Mouse (Mus musculus) gastrocnemius, adult 2 months (tissue): ENCODE data around the gene Rhod. TPM values are rescaled to one million over a fixed set of nuclear protein-coding genes. Genes with fewer than 3 reads are reported as not detected.
A peak's percentile ranks its signal among the peaks of the same experiment; 100 is the strongest.

Experiments used
- DNase-seq: peaks from one replicate; pipeline ENCODE4 v3.0.0; 2022
- H3K27ac ChIP-seq: fragments of 200-600 bp; 2 replicates; pipeline ENCODE4 v1.8.1; 2022; ENCODE audit warnings: mild to moderate bottlenecking
- H3K4me3 ChIP-seq: fragments of 200-600 bp; 2 replicates; pipeline ENCODE4 v1.8.1; 2022; ENCODE audit warnings: mild to moderate bottlenecking, moderate library complexity
- CTCF ChIP-seq: fragments of 200-600 bp; IDR thresholded peaks from 2 replicates; pipeline ENCODE4 v1.8.1; 2022; ENCODE audit warnings: antibody characterized with exemption, mild to moderate bottlenecking, moderate library complexity
- intact Hi-C: fragments of 180-260 bp; cut with DNase I; formaldehyde crosslinking; loops from one replicate; pipeline ENCODE4 v1.15.1; 2025
- long read RNA-seq, 2 experiments: library from polyadenylated mRNA; stranded (forward); transcript quantifications; one replicate each; pipeline ENCODE4 v2.0.0; 2021
- total RNA-seq, 2 experiments: library from RNA; stranded (reverse); gene quantifications; 2 replicates each; pipeline ENCODE4 v1.2.3; 2021

The Rhod gene
- total RNA-seq = under 1 TPM; 0.28 to 0.73 TPM
- long read RNA-seq, experiment 1 = 0 reads
- long read RNA-seq, experiment 2 = 0 reads

- 0 out of 2 replicates have a peak, but pooled peaks have one; percentile 8 for TF ChIP-seq CTCF
- intact Hi-C loops = no loop called here
- DNase-seq = peak; percentile 68
Measured at GRCm38 (mm10) chr19:4439161-4439801, at the start of gene Rhod. Rhod (minus strand) TSS chr19:4439432.

DNA sequence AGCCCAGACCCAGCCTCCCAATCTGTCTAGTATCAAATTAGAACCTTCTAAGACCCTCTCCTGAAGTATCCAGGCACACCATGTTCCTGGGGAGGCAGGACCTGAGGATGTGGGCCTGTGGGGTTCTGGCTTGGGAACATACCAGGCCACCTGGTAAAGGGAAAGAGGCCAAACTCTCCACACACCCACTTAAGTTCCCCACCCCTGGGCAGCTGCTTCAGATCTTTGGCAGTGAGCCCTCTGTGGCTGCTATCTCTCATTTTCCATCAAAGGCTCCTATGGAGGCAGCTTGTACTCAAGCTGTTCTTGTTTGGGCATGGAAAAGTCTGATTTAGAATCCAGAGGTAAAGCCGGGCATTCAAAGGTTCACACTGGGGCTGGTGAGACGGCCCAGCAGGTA lies 48.6 kb upstream of the Rhod start:
- intact Hi-C loops = no loop called here
- Histone ChIP-seq H3K27ac (no peak overlapping the region), H3K4me3 (no peak overlapping the region)
- TF ChIP-seq CTCF = no peak
- no peak for DNase-seq

More at GRCm38 (mm10) chr19:4439161-4439801, at the start of gene Rhod:
- Histone ChIP-seq H3K27ac (peak within 1 kb of the TSS; percentile 68), H3K4me3 (peak within 1 kb of the TSS; percentile 81)

DNA sequence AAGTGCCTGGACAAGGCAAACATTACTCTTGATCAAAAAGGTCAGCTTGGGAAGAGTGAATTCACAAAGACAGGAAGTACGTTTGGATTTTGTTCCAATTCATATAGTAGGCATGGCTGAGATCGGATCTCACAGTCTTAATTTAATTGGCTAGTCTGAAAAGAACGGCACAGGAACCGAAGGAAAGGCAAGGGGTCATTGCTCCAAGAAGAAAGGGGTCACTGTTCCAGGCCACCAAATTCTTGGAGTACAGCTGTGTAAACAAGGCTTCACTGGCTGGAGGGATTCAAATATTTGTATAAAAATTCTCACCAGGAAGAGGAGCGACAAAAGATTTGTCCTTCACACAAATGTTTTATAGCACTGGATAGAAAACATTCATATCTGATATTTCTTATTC lies 45.8 kb upstream of the Rhod start:
- intact Hi-C loops = no loop called here
- H3K4me3 ChIP-seq = no peak overlapping the region
- DNase-seq = no peak
- H3K27ac ChIP-seq = no peak overlapping the region
- TF ChIP-seq CTCF = no peak

DNA sequence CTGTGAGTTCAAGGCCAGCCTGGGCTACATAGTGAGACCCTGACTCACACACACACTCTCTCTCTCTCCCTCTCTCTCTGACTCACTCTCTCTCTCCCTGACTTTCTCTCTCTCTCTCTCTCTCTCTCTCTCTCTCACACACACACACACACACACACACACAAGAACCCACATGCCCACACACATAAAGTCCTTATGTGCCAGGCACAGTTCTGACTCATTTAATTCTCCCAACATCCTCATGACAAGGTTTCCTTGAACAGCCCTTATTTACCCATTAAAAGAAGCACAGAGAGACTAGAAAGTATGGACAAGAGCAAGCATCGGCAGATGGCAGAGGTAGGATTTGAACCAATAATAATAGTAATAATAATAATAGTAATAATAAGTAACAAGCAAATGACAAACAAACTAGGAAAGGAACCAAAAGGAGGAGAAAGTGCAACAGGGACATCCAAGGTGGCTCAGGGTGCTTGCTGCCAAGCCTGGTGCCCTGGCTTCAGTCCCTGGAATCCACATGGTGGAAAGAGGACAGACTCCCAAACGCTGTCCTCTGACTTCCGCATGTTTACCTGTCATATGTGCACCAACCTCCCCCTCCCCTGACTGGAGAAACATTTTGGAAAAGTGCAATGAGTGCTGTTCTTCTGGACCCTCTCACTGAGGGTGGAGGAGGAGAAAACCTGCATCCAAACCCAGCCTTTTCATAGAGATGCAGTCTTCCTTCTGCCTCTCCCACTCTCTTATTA lies 43.1 kb upstream of the Rhod start:
- DNase-seq = peak; percentile 39
- no peak for TF ChIP-seq CTCF

DNA sequence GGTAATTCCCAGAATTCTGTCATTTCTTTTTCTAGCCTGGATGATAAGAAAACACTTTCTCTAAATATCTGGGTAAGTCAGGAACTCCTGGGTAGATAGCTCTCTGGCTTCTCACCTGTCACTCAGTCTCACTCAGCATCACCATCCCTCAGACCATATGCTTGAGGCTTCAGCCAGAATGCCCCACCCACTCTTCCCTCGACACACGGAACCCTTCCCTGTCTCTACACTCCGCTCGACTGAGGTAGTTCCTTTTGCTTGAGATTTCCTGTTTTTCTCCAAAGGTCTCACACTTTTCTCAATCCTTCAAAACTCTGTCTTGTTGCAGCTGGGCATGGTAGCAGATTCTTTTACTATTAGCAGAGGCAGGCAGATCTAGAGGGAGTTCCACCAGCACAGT lies 42.1 kb upstream of the Rhod start:
- no peak for TF ChIP-seq CTCF
- Histone ChIP-seq H3K4me3 (no peak overlapping the region), H3K27ac (no peak overlapping the region)
- intact Hi-C loops = no loop called here
- no peak for DNase-seq

More for the DNA sequence above, 43.1 kb upstream of the Rhod start:
- Histone ChIP-seq H3K4me3 (no peak overlapping the region), H3K27ac (no peak overlapping the region)
- intact Hi-C loops = no loop called here

- H3K4me3 ChIP-seq = no peak overlapping the region
- no peak for DNase-seq
- no peak overlapping the region for H3K27ac ChIP-seq
- TF ChIP-seq CTCF = no peak
- intact Hi-C loops = no loop called here
Measured at GRCm38 (mm10) chr19:4480041-4480440, 40.8 kb upstream of the Rhod start.

DNA sequence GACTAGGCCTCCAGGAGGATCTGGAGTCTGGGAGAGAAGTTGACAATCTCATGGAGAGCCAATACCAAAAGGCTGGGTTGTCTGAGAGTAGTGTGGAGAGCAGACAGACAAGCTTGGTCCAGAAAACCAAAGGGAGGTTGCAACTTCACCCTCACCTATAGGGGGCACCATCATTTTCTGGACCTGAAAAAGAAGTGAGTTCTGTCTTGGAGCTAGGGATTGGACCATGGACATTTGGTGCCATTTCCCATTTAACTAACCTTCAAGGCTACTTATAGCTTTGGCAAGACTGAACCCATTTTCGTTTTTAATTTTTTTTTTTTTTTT lies 38.9 kb upstream of the Rhod start:
- no peak for DNase-seq
- Histone ChIP-seq H3K4me3 (no peak overlapping the region; the same call in 1 of the 2 replicates), H3K27ac (no peak overlapping the region)
- peak; percentile 38 for TF ChIP-seq CTCF
- intact Hi-C loops = no loop called here

DNA sequence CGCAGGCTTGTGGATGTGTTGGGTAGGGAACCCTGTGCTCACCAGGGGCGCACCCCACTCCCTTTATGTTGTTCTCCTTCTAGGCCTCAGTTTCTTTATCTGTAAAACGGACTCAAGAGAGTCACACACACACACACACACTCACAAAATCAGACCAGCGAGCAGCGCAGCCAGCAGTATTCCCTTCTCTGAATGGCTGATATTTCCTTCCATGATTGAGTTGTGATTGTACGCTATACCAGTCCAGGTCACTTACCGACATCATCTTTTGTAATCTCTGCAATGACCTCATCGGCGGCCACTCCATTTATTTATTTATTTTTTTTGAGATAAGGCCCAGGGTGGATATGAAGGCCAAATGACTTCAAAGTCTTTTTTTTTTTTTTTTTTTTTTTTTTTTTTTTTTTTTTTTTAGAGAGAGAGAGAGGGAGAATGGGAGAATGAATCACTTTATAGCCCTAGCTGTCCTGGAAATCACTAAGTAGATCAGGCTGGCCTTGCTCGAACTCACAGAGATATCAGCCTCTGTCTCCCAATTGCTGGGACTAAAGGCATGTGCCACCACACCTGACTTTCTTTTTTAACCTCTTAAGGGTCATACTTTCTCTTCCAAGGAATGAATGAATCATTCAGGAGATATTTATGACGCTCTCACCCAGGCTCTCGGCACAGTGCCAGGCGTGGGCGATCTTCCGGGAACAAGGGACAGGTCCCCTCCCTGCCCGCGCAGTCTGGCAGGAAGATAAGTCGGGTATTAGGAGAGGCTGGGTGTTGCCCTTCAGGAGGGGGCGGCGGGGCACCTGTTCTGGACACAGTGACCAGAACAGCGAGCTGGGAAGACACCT lies 38.3 kb upstream of the Rhod start, which contains the start of gene Syt12:
TSS of gene Syt12 (minus strand) at position 103 of the 845 bp plus-strand sequence.
- Histone ChIP-seq H3K27ac (peak within 1 kb of the TSS; percentile 76), H3K4me3 (peak within 1 kb of the TSS; percentile 77)
- intact Hi-C loops = no loop called here
- peak; percentile 55 for DNase-seq
- no peak for TF ChIP-seq CTCF

DNA sequence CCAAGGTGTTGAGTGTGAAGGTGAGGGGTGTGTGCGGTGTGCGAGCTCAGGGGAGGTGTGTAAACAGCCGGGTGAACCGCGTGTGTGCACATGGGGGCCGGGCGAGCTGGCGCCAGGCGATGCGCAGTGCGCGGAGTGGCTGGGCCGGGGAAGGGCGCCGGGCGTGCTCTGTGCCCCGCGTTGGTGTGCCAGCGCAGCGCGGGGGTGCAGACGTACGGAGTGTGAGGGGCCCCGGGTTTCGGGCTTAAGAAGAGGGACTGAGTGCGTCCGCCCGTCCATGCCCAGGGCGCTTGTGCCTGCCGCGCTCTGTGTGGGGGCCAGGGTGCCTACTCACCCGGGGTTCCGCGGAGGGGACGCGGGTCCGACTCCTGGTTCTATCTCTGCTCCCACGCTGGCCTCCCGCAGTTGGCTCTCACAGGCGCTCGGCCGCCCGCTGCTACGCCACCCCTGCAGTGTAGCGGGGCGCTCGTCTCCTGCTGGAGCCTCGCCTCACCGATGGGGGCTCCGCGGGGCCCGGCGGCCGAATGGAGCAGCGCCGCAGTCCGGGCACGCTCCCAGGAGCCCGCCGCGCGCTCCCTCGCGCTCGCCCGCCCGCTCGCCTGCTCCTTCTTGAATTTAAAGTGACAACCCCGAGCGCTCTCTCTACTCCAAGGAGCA lies 37.5 kb upstream of the Rhod start:
- Histone ChIP-seq H3K4me3 (peak overlapping the region; percentile 77), H3K27ac (peak overlapping the region; percentile 76)
- intact Hi-C loops = no loop called here
- no peak for TF ChIP-seq CTCF
- DNase-seq = peak; percentile 71

- Histone ChIP-seq H3K27ac (no peak overlapping the region), H3K4me3 (no peak overlapping the region)
- intact Hi-C loops = no loop called here
- no peak for DNase-seq
- TF ChIP-seq CTCF = no peak
Measured at GRCm38 (mm10) chr19:4475224-4475925, 36.1 kb upstream of the Rhod start.

DNA sequence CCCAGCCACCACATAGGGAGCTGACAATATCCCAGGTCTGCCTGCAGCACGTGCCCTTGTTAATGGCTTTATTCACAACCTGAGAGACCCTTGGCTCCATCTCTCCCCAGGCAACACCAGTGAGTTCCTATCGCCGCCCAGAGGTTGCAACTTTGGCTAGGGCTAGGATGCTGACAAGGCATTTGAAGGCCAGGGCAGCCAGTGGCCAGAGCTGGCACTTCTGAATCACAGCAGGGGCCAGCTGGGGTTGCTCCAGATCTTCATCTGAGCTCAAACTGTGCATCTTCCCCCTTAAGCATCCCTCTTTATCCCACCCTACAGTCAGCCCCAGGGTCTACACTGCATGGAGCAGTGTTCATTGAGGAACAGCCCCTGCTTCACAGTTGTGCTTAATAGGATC lies 35.5 kb upstream of the Rhod start:
- no peak overlapping the region for H3K4me3 ChIP-seq
- no peak for TF ChIP-seq CTCF
- DNase-seq = peak; percentile 51
- H3K27ac ChIP-seq = no peak overlapping the region
- intact Hi-C loops = no loop called here

GRCm38 (mm10) chr19:4473549-4473948 lies 34.3 kb upstream of the Rhod start:
- no peak overlapping the region for H3K4me3 ChIP-seq
- DNase-seq = no peak
- no peak for TF ChIP-seq CTCF
- H3K27ac ChIP-seq = no peak overlapping the region
- intact Hi-C loops = no loop called here
